Mouse (Mus musculus): ENCODE data around the gene Dmwd.

Dmwd gene

DNA sequence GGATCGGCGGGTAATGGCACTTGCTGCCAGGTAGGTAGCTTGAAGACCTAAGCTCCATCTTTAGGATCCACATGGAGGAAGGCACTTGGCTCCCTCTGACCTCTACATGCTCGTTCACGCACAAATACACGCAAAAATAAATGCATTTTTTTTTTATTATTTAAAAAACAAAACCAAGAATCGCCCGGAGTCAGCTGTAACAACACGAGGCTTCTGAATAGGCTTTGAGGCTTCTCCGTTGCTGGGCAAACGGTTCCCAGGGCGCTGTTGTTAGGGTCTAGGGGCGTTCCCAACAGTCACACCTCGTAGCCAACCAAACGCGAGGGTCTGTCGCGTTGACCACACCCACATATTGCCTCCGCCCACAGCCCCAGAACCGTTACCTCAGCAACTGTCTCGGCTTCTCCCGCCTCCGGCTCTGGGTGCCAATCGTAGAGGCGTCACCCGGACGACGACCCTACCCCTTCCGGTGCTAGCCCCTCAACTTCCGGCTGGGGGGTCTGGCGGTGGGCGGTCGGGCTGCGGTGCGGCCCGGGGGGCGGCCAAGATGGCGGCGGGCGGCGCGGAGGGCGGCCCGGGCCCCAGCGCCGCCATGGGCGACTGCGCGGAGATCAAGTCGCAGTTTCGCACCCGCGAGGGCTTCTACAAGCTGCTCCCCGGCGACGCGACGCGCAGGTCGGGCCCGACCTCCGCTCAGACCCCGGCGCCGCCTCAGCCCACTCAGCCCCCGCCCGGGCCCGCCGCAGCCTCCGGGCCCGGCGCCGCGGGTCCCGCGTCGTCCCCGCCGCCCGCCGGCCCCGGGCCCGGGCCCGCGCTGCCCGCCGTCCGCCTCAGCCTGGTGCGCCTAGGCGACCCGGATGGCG is at the start of gene Dmwd:
Gene Dmwd (plus strand): TSS at position 505 of the 863 bp plus-strand sequence.
- peak; percentile 98 for DNase-seq (ENCODE audit: inconsistent ontology term)

DNA sequence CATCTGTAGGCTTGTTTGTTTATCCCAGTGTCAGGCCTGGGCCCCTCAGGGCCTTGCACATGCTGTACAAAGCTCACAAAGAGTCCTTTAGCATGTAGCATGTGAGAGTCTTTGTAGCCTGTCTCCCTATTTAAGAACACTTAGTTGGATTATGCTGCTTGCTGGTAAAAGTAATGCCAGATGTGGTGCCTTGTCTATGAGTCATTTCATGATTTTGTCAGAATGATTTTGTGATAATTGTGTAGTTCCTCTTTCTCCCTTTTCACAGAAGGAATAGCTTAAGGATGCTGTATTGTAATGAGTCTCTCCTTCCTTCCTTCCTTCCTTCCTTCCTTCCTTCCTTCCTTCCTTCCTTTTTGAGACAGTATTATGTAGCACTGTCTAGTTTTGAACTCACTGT is 48.0 kb upstream of the Dmwd start:
- DNase-seq (ENCODE audit: inconsistent ontology term) = no peak

DNA sequence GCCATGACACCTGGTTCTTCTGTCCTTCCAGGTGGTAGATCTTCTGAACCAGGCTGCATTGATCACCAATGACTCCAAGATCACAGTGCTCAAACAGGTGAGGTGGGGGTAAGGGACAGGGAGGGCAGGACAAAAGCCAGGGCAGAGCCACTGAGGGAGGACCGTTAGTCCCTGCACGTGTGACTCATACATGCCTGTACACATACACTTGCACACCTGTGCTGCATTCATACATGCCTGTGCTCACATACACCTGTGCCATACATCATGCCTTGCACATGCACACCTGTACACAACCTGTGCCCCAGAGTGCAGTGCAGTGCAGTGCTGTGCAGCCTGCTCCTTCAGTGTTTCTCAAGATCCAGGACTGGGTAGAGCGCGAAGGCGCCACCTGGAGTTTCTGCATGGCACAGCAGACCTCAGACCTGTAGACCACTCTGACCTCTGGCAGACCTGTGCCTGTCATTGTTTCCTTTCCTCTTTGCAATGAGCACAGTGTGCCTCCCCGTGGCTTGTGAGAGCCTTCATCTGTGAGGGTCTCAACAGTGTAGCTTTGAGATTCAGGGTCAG is 46.9 kb upstream of the Dmwd start:
- DNase-seq (ENCODE audit: inconsistent ontology term) = peak; percentile 40

DNA sequence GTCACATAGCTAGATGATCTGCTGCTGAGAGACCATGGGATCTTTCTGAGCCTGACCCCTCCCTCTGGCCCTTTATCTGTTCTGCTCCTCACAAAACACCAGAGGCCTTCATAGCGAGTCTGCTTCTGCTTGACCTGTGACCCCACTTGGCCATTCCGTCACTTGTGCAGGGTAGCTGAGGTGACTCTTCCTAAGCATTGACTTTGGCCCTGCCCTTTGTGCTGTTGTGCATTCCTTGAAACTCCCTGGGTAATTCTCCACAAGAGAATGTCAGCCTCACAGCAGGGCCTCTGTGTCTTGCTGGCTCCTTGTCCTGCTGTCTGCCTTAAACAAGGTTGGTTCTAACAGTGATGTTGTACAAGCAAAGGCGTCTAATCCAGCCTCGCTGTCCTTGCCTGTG is 44.4 kb upstream of the Dmwd start:
- DNase-seq (ENCODE audit: inconsistent ontology term) = no peak

DNA sequence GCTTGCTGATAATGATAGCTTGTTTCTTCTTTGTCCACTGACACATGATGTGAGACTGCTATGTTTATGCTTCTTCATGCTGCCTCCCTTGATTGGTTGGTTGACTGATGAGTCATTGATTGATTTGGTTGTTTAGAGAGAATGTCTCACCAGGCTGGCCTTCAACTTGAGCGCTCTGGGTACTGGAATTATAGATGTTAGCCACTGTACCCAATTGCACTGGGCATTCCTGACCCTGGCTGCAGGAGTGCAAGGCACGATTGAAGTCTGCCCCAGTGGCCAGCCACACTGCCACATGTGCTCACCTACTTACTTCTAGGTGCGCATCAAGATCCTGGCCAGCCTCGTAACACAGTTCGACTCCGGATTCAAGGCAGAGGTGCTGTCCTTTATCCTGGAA is 31.4 kb upstream of the Dmwd start:
- DNase-seq (ENCODE audit: inconsistent ontology term) = no peak

DNA sequence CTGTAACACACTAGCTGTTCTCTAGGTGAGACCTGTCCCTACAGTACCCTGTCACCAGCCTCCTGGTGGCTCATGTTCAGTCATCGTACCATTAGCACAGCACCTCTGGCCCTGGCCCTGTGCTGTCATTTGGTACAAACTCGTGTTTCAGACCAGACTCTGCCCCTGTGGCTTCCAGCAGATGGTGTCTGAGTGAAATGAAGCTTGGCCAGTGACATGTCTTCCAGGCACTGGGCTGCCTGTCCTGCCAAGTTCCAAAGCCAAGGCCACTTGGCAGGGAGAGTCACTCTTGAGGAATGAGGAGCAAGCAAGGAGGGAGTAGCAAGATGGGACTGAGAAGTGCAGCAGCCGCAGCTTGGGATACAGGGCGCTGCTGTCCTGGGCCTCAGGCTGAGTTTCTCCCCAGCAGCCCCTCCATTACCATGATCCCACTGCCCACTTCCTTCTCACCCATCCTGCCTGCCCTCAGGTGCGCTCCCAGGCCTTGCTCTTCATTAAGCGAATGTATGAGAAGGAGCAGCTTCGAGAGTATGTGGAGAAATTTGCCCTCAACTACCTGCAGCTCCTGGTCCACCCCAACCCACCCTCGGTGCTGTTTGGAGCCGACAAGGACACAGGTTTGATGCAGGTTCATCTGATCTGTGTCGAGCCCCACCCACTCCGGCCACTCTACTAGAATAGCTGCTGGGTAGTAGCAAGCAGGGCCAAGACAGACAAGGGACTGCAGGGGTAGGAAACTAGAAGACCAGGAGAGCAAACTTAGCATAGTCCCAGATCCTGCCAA is 29.5 kb upstream of the Dmwd start:
- peak; percentile 32 for DNase-seq (ENCODE audit: inconsistent ontology term)

DNA sequence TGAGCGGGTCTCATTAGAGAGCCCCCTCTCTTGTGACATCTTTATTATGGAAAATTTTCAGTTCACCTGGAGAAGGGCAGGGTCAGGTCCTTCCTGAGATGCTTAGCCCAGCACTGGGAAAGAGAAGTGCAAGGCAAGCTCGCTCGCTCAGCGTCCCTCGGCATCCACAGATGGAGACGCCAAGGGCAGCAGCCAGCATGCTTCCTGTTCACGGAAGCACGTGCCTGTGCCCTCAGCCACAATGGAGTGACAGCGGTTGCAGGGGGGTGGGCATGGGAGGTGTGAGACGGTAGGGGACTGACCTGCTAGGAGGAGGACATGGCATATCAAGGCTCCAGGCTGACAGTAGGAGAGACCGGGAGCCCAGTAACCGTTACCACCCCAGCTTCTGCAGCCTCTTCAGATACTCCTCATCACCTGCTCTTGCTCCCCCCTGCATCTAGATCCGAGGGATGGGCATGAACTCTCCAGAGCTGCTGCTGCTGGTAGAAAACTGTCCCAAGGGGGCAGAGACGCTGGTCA is 28.0 kb upstream of the Dmwd start:
- DNase-seq (ENCODE audit: inconsistent ontology term) = no peak

DNA sequence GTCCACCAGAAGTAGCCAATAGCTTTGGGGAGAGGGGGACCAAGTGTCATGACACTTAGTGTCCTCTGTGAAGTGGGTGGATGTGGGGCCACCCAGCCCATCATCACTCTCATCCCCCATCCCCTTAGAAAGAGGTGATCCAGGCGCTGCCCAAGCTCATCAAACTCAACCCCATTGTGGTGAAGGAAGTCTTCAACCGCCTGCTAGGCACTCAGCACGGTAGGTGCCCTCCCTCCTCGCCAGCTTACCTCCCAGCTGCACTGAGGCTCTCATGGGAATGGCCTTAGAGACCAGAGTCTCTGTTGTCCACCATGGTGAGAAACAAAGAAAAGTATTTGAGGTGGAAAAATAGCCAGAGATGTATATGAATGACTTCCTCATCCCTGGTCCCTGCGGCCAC is 26.8 kb upstream of the Dmwd start:
- DNase-seq (ENCODE audit: inconsistent ontology term) = no peak

DNA sequence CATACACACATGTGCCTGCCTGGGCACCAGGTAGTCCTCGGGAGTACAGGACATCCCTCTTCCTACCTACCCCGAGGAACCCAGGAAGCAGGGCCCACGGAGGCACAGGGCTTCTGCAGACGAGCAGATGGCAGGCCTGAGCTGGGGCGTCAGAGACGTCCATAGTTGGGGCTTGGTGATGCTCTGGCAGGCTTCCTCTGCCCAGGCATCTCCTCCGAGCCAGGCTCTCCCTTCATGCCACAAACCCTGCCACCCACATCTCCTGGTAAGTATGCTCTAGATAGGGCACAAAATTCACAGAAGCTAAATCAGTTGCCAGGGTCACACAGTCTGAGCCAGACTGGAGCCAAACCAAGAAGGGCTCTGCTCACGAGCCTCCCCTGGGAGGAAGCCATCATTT is 25.9 kb upstream of the Dmwd start:
- DNase-seq (ENCODE audit: inconsistent ontology term) = no peak

DNA sequence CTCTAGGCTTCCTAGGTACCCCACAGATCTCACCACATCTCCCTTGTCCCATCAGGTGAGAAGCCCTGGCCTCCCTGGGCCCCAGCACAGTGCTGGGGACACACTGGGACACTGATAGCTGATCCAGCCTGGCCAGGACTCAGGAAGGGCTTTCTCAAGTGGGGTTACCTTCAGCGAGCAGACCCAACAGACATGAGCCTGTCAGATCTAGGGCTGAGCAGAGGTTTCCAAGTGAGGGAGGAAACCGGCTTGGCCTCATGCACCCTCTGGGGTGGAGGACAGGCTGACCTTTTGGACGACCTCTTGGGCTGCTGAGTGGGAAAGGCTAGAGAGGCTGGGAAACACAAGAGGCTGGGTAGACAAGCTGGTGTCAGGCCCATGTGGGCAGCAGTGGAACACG is 24.9 kb upstream of the Dmwd start:
- no peak for DNase-seq (ENCODE audit: inconsistent ontology term)

DNA sequence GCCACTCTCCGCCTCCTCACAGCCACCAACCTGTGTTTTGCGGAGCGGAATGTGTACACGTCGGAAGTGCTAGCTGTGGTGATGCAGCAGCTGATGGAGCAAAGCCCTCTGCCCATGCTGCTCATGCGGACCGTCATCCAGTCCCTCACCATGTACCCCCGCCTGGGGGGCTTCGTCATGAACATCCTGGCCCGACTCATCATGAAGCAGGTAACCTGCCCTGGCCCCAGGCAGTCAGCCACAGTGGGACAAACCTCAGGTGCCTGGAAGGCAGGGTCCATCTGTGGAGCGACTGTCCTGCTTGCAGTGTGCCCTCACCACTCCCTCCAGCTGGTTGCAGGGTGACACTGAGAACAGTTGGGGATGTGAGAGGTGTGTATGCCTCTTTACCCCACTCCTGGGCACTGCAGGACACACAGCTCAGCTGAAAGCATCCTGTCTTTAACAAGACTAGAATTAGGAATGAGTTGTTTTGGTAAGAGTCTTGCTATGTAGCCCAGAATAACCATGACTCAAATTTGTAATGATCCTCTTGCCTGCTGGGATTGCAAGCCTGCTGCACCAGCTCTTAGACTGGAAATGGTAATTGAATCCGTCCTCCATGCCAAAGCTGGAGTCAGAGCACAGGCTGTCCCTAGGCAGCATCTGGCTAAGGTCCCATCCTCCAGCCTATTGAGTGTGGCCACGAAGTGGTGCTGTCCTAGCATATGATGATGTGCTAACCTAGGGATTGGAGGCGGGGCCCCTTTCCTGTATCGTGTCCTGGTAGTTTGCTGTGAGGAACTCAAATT is 23.5 kb upstream of the Dmwd start:
- no peak for DNase-seq (ENCODE audit: inconsistent ontology term)

DNA sequence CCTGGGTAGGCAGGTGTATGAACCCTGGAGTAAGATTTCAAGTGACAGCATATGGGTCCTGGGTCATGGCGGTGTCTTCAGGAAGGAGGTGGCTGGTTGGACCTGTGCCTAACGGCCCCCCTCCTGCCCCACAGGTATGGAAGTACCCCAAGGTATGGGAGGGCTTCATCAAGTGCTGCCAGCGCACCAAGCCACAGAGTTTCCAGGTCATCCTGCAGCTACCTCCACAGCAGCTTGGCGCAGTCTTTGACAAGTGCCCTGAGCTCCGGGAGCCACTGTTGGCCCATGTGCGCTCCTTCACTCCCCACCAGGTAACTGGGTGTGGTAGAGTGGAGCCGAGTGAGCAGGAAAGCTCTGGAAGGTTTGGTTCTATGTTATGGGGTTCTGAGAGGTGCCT is 22.9 kb upstream of the Dmwd start:
- no peak for DNase-seq (ENCODE audit: inconsistent ontology term)

DNA sequence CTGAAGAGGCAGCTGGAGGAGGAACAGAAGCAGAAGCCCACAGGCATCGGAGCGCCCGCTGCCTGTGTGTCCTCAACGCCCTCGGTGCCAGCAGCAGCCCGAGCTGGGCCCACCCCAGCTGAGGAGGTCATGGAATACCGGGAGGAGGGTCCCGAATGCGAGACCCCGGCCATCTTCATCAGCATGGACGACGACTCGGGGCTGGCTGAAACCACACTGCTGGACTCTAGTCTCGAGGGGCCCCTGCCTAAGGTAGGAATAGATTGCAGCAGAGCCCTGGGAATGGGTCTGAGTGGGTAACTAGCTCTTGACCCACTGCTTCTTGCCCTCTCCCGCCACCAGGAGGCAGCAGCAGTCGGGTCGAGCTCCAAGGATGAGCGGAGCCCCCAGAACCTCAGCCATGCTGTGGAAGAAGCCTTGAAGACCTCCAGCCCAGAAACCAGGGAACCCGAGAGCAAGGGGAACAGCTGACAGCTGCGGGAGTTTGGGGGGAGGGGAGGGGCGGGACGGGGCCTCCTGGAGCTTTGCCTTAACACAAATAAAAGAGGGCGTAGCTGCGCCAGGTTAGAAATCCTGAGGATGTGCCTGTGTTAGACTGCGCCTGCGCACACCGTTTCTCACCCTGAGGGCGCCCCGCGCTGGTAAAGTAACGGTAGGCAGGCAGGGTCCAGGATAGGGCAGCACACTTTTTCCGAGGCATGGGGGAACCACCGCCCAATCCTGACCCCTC is 21.8 kb upstream of the Dmwd start, which contains the start of gene Rsph6a:
Gene Rsph6a (plus strand): TSS at position 644 of the 730 bp plus-strand sequence.
- no peak for DNase-seq (ENCODE audit: inconsistent ontology term)

DNA sequence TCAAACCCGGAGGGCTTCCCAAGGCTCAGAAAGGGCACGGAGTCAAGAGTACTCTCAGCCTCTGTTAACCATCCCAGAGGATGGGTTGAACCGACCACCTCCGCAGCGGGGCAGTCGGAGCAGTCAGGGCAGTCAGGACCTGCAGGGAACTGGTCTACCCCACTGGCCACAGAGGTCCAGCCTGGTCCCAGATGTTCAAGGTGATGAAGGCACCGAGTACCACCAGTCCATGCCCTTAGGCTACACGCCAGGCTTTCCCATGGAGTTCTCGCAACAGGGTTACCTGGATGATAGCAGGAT is 21.3 kb upstream of the Dmwd start:
- no peak for DNase-seq (ENCODE audit: inconsistent ontology term)

DNA sequence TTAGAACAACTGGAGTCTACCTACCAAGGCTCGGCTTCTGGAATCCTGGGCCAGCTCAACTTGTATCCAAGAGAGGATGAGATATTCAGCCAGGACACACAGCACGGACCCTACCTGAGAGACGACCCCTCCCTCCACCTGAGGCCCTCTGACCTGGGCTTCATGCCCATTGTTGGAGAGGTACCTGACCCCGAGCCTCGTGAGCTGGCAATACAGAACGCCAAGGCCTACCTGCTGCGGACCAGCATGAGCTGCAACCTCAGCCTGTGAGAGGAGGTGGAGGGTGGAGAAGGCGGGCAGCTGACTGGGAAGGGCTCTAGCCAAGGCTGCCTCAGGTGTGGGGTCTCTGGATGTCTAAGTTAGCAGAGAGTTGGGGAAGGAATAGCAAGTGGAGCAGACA is 20.9 kb upstream of the Dmwd start:
- no peak for DNase-seq (ENCODE audit: inconsistent ontology term)

DNA sequence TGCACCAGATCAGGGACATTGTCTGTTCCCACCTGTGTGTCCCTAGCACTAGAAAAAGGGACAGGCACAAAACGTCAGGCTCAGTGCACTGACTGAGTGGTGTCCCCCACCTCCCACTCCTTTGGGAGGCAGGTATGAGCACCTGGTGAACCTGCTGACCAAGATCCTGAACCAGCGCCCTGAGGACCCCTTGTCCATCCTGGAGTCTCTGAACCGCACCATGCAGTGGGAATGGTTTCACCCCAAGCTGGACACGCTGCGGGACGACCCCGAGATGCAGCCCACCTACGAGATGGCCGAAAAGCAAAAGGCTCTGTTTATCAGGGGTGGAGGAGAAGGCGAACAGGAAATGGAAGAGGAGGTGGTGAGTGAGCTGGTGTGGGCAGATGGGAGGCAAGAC is 18.6 kb upstream of the Dmwd start:
- no peak for DNase-seq (ENCODE audit: inconsistent ontology term)

DNA sequence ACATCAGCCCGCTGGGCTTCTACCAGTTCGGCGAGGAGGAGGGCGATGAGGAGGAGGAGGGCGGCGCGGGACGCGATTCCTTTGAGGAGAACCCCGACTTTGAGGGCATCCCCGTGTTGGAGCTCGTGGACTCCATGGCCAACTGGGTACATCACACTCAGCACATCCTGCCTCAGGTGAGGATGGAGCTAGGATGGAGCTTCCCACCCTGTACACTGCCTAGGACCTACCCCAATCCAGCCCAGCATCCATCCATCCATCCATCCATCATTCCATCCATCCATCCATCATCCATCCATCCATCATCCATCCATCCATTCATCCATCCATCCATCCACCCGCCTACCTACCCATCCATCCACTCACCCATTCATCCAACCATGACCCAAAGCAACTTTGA is 10.1 kb upstream of the Dmwd start:
- no peak for DNase-seq (ENCODE audit: inconsistent ontology term)

DNA sequence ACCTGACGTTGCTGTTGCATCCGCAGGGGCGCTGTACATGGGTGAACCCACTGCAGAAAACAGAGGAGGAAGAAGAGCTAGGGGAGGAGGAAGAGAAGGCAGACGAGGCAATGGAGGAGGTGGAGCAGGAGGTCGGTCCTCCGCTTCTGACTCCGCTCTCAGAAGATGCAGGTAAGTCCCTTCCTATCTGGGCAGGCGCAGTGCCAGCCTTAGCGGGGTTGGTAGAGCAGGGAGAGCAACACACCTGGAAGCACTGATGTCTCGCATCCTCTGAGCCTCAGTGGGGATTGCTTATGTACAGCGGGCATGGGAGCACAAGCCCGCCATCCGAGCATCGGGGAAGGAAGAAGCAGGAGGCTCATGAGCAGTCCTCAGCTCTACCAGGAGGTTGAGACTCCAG is 9.0 kb upstream of the Dmwd start:
- DNase-seq (ENCODE audit: inconsistent ontology term) = no peak

DNA sequence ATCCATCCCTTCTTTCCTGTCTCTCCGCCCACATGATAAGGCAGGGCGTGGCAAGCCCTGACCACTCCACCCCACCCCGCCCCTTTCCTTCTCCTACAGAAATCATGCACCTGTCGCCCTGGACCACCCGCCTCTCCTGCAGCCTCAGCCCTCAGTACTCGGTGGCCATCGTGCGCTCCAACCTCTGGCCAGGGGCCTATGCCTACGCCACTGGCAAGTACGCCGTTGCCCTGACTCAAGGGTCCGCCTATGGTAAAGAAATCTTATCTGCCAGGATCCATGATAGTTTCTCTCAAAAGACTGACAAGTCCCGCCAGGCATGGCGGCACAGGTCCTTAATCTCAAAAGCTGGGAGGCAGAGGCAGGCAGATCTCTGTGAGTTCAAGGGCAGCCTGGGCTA is 8.1 kb upstream of the Dmwd start:
- no peak for DNase-seq (ENCODE audit: inconsistent ontology term)

DNA sequence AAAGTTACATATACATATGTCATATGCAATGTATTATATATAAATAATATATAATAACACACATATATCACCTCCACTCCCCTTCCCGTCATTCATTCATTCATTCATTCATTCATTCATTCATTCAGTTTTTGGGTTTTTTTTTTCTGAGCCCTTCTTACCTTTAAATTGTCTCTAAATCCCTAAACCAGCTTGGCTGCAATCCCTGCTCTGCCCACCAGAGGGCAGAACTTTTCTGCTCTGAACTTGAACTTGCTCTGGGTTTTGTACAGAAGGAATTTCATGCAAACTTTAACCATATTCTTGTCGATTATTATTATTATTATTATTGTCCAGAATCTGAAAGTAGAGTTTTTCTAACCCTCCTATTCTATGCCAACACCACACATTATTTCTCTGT is 7.3 kb upstream of the Dmwd start:
- peak; percentile 45 for DNase-seq (ENCODE audit: inconsistent ontology term)

DNA sequence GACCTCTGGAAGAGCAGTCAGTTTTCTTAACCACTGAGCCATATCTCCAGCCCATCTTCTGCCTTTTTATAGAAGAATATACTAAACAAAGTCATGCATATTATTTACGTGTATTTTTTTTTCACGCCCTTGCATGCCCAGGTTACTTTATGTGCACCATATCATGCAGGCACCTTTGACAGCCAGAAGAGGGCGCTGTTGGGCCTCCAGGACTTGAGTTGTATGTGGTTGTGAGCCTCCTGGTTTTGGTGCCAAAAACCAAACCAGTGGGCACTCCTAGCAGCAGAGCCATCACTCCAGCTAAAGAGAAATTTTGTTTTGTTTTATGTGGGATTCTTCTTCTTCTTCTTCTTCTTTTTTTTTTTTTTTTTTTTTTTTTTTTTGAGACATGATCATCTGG is 6.5 kb upstream of the Dmwd start:
- no peak for DNase-seq (ENCODE audit: inconsistent ontology term)

Data from Muller cell, postnatal 12 days (primary cell).